Mouse (Mus musculus): ENCODE measurements at regions not wholly inside any gene's neighbourhood (a gene's known extent, or its start where the extent isn't known, plus 50 kb on each side); places are given as distances from the start of the nearest gene placed in this dataset.

GRCm38 (mm10) chr15:59214096-59214495 lies 325.0 kb downstream of the Gm49356 start:
- no peak for DNase-seq

DNA sequence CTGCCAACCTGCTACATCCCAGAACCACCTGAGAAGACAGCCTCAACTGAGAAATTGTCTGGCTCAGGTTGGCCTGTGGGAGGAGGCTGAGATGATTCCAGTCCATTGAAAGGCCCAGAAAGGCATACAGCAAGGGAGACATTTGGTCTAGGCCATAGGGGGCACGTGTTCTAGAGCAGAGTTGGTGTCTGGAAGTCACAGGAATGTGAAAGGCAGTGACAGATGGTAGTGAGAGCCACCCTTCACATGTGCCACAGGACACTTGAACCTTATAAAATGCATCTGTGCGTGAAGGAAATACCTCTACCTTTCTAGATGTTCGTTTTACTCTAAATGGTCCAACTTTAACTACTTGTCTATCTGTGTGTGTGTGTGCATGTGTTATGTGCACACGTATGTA lies 326.1 kb downstream of the Gm49356 start:
- DNase-seq, result no peak

- no peak for DNase-seq
These were observed 328.4 kb downstream of the Gm49356 start for GRCm38 (mm10) chr15:59217481-59217880.

DNA sequence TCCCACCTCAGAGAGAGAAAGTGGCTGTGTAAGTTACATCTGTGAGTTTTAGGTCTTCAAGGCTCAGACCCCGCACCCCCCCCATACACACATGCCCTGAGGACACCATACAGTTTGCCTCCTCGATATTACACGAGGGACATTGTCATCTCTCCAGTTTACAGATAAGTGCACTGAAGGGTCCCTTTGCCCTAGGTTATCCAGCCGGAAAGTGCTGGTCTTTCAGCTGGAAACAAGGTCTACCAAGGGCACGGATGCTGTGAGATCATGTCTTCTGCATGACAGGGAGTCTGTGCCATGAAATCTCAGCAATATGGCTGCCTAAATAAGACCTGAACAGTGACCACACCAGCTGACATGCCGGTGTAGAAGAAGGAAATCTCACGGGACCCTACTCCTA lies 329.8 kb downstream of the Gm49356 start:
- DNase-seq, result no peak

DNA sequence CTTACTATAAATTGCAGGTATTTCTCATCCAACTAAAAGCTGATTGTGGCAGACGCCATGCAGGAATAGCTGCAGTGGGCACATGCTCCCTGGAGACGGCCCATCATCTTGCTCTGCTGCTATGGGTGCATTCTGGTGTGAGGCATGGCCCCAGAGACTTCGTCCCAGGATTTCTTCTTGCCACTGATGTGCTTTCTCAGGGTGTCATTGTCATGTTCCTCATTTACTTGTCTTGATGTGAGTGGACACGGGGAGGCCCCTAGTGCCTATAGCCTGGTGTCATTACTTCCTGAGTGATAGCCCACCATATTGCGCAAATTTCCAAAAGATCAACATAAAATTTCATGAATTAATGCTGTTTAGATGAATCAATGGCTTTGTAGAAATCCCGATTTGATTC lies 336.5 kb downstream of the Gm49356 start:
- DNase-seq, result no peak

DNA sequence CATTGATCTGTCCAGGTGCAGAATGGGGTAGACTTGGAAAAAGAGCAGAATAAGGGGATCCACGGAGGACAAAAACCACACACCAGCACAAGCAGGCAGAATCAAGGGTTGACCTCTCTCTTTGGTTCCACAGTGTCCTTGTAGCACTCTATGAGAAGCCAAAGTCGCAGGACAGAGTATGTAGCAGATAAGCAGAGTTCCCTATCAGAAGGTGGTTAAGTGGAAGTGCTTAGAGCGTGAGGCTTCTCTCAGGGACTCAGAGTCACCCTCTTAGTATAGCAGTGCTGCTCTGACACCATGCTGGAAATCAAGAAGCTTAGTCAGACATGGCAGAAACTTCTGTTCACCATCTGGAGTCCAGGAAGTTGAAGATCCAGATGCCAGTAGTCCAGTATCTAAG lies 338.2 kb downstream of the Gm49356 start:
- no peak for DNase-seq

DNA sequence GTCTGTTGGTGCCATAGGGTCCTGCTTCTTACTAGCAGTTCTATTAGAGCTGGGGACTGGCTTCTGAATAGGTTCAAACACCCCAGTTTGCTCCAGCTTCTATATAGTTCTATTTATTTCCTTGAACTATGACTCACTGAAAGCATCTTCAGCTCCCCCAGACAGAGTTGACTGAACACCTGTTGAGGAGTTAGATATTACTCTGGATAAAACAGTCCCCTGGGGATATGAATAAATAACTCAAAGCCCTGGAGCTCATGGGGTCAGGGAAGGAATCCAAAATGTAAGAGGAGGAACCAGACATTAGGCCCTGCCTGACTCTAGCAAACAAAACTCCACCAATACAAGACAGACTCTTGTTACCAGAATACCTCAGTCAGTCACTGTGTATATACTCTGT lies 341.4 kb downstream of the Gm49356 start:
- DNase-seq, result no peak

DNA sequence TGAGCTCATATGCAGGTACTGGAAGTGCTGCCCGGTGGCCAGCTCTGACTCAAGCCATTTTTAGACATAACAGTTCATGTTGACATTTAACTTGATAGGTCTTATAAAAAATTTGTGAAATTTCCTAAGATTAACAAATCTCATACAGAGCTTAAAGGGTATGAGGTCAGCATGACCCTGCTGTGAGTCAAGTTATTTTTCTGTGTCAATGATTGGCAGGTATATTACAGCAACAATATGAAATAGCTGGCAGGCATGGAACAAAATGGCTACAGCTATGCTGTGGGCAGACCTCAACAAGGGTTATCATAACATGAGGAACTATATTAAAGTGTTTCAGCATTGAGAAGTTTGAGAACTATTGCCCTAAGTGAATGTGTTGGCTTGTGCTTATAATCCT lies 342.6 kb downstream of the Gm49356 start:
- DNase-seq, result no peak

GRCm38 (mm10) chr15:59232290-59232689 lies 343.2 kb downstream of the Gm49356 start:
- peak; percentile 31 to 56 for DNase-seq

GRCm38 (mm10) chr15:59237446-59238161 lies 348.5 kb downstream of the Gm49356 start:
- no peak for DNase-seq

- no peak for DNase-seq
These were observed 352.7 kb downstream of the Gm49356 start for GRCm38 (mm10) chr15:59241752-59242151.

DNA sequence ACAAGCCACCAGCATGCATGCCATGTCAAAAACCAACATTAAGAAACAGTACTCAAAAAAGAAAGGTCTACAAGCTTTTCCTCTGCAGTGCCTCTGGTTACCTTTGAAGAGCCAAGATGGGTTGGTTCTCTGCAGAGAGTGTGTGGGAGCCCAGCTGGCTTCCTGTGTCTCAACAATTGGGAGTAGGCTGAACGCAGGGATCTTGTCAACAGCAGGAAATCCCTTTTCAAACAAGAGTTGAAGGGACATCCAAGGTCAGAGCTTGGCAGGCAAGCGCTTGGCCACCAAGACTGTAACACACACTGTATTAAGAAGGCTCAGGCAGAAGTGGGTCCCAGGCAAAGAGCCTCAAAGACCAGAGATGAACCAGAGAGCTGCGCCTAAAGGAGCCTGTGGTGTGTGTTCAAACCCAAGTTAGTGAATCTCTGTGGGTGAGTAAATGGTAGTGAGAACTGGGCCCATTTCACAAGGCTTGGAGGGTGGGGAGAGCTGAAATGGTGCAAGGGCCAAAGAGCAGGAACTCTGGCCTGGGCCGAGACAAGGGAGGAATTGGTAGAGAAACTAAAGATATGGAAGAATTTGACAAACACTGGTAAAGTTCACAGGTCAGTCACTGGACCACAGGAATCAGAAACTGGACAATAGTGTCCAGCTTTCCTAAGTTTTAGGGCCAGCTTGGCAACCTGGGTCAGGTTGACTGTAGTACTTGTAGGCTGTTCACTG lies 357.0 kb downstream of the Gm49356 start:
- DNase-seq, result peak; percentile 54 to 75

- DNase-seq, result peak; percentile 12 to 50
These were observed 359.6 kb downstream of the Gm49356 start for GRCm38 (mm10) chr15:59248477-59249260.

DNA sequence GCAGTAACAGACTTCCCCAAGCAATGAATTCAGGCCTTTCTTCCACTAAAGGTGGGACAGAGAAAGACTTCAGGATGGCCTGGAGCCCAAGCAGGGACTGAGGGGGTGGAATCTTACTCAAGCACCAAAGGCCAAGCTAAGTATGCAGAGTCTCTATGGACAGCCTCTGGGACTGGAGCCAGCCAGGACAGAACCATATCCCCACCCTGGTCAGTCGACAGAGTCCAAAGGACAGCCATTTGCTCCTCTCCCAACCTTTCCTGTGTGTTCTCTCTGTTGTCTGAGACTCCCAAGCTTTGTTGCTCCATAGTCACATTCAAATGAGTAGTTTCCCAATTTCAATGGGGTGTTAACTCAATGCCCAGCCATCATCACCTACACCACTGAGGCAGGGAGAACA lies 372.3 kb downstream of the Gm49356 start:
- DNase-seq, result peak; percentile 67 to 79

GRCm38 (mm10) chr15:59262380-59262779 lies 373.3 kb downstream of the Gm49356 start:
- no peak for DNase-seq

GRCm38 (mm10) chr15:59263433-59264328 lies 374.6 kb downstream of the Gm49356 start:
- peak; percentile 60 to 67 for DNase-seq

Measured in kidney, postnatal 25 days (tissue).